Mouse (Mus musculus): ENCODE measurements around the gene Col4a3.

The Col4a3 gene

DNA sequence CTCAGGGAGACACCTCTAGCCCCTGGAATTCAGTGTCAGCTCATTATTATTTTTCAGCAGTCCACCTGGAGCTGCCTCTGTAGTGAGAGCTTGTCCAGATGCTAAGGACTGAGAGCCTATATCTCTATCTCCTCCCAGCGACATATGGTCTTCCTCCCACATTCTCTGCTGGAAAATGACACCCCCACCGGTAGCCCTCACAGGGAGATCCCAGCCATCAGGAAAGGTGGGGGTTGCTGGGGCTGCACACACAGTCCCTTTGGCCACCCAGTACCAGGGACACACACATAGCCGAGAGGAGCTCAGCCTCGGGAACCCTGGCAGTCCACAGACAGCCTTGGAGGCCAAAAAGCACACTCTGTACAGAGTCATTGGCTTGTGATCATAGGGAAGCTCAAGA is 26.5 kb upstream of the Col4a3 start:
- H3K4me1 ChIP-seq (replicated peaks; ENCODE audit: low read depth, low read length): no peaks in the 10 kb centered on the region
- no peak overlapping the region for H3K4me3 ChIP-seq (replicated peaks; ENCODE audit: low read length)
- TF ChIP-seq NANOG (IDR thresholded peaks at IDR 0.05; ENCODE audit: borderline replicate concordance, low read length): no peak
- no peak for TF ChIP-seq CTCF (conservative IDR thresholded peaks at IDR 0.05; ENCODE audit: low read length)
- no peak for TF ChIP-seq POU5F1 (IDR thresholded peaks at IDR 0.05; ENCODE audit: borderline replicate concordance, low read length)

GRCm38 (mm10) chr1:82569405-82569804 is 17.3 kb upstream of the Col4a3 start:
- Histone ChIP-seq H3K36me3 (ENCODE audit: insufficient read depth, low read length) (no peaks in the 10 kb centered on the region), H3K4me1 (replicated peaks; ENCODE audit: low read depth, low read length) (no peaks in the 10 kb centered on the region), H3K27me3 (ENCODE audit: insufficient read depth, low read length) (no peaks in the 10 kb centered on the region), H3K4me3 (replicated peaks; ENCODE audit: low read length) (no peak overlapping the region), H3K9me3 (ENCODE audit: low read length) (no peaks in the 10 kb centered on the region)
- TF ChIP-seq NANOG (IDR thresholded peaks at IDR 0.05; ENCODE audit: borderline replicate concordance, low read length) (no peak), CTCF (conservative IDR thresholded peaks at IDR 0.05; ENCODE audit: low read length) (no peak), POU5F1 (IDR thresholded peaks at IDR 0.05; ENCODE audit: borderline replicate concordance, low read length) (no peak)

More for the DNA sequence above, 26.5 kb upstream of the Col4a3 start:
- no peaks in the 10 kb centered on the region; the same call in 1 of the 2 replicates for H3K27me3 ChIP-seq (ENCODE audit: insufficient read depth, low read length)
- H3K36me3 ChIP-seq (ENCODE audit: insufficient read depth, low read length): no peaks in the 10 kb centered on the region
- no peaks in the 10 kb centered on the region for H3K9me3 ChIP-seq (ENCODE audit: low read length)

DNA sequence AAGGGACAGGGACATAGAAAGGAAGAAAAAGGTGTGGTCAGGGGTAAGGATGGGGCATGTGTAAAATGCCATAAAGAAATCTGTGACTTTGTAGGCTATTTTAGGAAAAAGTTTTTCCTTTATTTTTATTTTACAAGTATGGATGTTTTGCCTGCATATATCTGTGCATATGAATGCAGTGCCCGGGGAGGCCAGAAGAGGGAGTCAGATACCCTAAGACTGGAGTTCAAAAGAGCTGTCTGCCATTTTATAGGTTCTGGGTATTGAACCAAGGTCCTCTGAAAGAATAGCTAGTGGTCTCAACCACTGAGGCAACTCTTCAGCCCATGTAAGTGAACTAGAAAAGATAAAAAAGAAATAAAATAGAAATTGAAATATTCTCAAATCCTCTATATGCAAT is 15.0 kb upstream of the Col4a3 start:
- Histone ChIP-seq H3K4me3 (replicated peaks; ENCODE audit: low read length) (no peak overlapping the region), H3K27me3 (ENCODE audit: insufficient read depth, low read length) (no peaks in the 10 kb centered on the region), H3K4me1 (replicated peaks; ENCODE audit: low read depth, low read length) (no peaks in the 10 kb centered on the region), H3K9me3 (ENCODE audit: low read length) (peaks cover 20% of the 10 kb centered on the region), H3K36me3 (ENCODE audit: insufficient read depth, low read length) (no peaks in the 10 kb centered on the region)
- TF ChIP-seq POU5F1 (IDR thresholded peaks at IDR 0.05; ENCODE audit: borderline replicate concordance, low read length) (no peak), CTCF (conservative IDR thresholded peaks at IDR 0.05; ENCODE audit: low read length) (peak; percentile 52), NANOG (IDR thresholded peaks at IDR 0.05; ENCODE audit: borderline replicate concordance, low read length) (no peak)

GRCm38 (mm10) chr1:82575681-82576080 is 11.0 kb upstream of the Col4a3 start:
- H3K4me1 ChIP-seq (replicated peaks; ENCODE audit: low read depth, low read length): no peaks in the 10 kb centered on the region
- TF ChIP-seq CTCF (conservative IDR thresholded peaks at IDR 0.05; ENCODE audit: low read length): no peak
- TF ChIP-seq POU5F1 (IDR thresholded peaks at IDR 0.05; ENCODE audit: borderline replicate concordance, low read length): no peak
- TF ChIP-seq NANOG (IDR thresholded peaks at IDR 0.05; ENCODE audit: borderline replicate concordance, low read length): no peak

DNA sequence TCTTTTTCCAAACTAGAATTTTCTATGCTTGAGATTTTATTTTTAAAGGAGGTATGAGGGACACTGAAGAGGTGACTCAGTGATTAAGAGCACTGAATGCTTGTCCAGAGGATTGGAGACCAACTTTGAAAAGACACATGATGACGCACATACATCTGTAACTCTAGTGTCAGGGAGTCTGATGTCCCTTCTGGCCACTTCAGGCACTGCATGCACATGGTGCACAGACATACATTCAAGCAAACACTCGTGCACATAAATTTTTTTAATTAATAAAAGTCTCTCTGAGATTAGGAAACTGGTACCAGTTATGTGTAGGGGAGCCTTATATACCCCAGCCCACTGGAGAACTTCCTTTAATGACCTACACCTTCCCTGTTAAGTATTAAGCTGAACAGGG is 10.5 kb upstream of the Col4a3 start:
- Histone ChIP-seq H3K9me3 (ENCODE audit: low read length) (peaks cover 20% of the 10 kb centered on the region), H3K4me1 (replicated peaks; ENCODE audit: low read depth, low read length) (no peaks in the 10 kb centered on the region), H3K36me3 (ENCODE audit: insufficient read depth, low read length) (no peaks in the 10 kb centered on the region), H3K27me3 (ENCODE audit: insufficient read depth, low read length) (no peaks in the 10 kb centered on the region), H3K4me3 (replicated peaks; ENCODE audit: low read length) (no peak overlapping the region)
- 0 out of 2 replicates have a peak, but pooled peaks have one; percentile 4 for TF ChIP-seq CTCF (conservative IDR thresholded peaks at IDR 0.05; ENCODE audit: low read length)
- TF ChIP-seq POU5F1 (IDR thresholded peaks at IDR 0.05; ENCODE audit: borderline replicate concordance, low read length): no peak
- no peak for TF ChIP-seq NANOG (IDR thresholded peaks at IDR 0.05; ENCODE audit: borderline replicate concordance, low read length)

More at GRCm38 (mm10) chr1:82575681-82576080, 11.0 kb upstream of the Col4a3 start:
- H3K36me3 ChIP-seq (ENCODE audit: insufficient read depth, low read length): no peaks in the 10 kb centered on the region
- H3K4me3 ChIP-seq (replicated peaks; ENCODE audit: low read length): no peak overlapping the region
- H3K27me3 ChIP-seq (ENCODE audit: insufficient read depth, low read length): no peaks in the 10 kb centered on the region
- peaks cover 20% of the 10 kb centered on the region for H3K9me3 ChIP-seq (ENCODE audit: low read length)

- peaks cover 20% of the 10 kb centered on the region for H3K9me3 ChIP-seq (ENCODE audit: low read length)
- TF ChIP-seq NANOG (IDR thresholded peaks at IDR 0.05; ENCODE audit: borderline replicate concordance, low read length) (no peak), CTCF (conservative IDR thresholded peaks at IDR 0.05; ENCODE audit: low read length) (no peak), POU5F1 (IDR thresholded peaks at IDR 0.05; ENCODE audit: borderline replicate concordance, low read length) (no peak)
- H3K4me3 ChIP-seq (replicated peaks; ENCODE audit: low read length): no peak overlapping the region
- H3K4me1 ChIP-seq (replicated peaks; ENCODE audit: low read depth, low read length): no peaks in the 10 kb centered on the region
- H3K36me3 ChIP-seq (ENCODE audit: insufficient read depth, low read length): no peaks in the 10 kb centered on the region
- no peaks in the 10 kb centered on the region for H3K27me3 ChIP-seq (ENCODE audit: insufficient read depth, low read length)
Measured at GRCm38 (mm10) chr1:82577339-82577738, 9.4 kb upstream of the Col4a3 start.

GRCm38 (mm10) chr1:82577915-82578314 is 8.8 kb upstream of the Col4a3 start:
- TF ChIP-seq NANOG (IDR thresholded peaks at IDR 0.05; ENCODE audit: borderline replicate concordance, low read length) (no peak), CTCF (conservative IDR thresholded peaks at IDR 0.05; ENCODE audit: low read length) (no peak), POU5F1 (IDR thresholded peaks at IDR 0.05; ENCODE audit: borderline replicate concordance, low read length) (no peak)
- Histone ChIP-seq H3K4me1 (replicated peaks; ENCODE audit: low read depth, low read length) (no peaks in the 10 kb centered on the region), H3K9me3 (ENCODE audit: low read length) (peaks cover 20% of the 10 kb centered on the region), H3K36me3 (ENCODE audit: insufficient read depth, low read length) (no peaks in the 10 kb centered on the region), H3K27me3 (ENCODE audit: insufficient read depth, low read length) (no peaks in the 10 kb centered on the region), H3K4me3 (replicated peaks; ENCODE audit: low read length) (no peak overlapping the region)

GRCm38 (mm10) chr1:82578320-82578719 is 8.4 kb upstream of the Col4a3 start:
- no peaks in the 10 kb centered on the region for H3K27me3 ChIP-seq (ENCODE audit: insufficient read depth, low read length)
- no peak overlapping the region for H3K4me3 ChIP-seq (replicated peaks; ENCODE audit: low read length)
- H3K9me3 ChIP-seq (ENCODE audit: low read length): peaks cover 20% of the 10 kb centered on the region
- TF ChIP-seq POU5F1 (IDR thresholded peaks at IDR 0.05; ENCODE audit: borderline replicate concordance, low read length) (no peak), NANOG (IDR thresholded peaks at IDR 0.05; ENCODE audit: borderline replicate concordance, low read length) (no peak), CTCF (conservative IDR thresholded peaks at IDR 0.05; ENCODE audit: low read length) (no peak)
- H3K4me1 ChIP-seq (replicated peaks; ENCODE audit: low read depth, low read length): no peaks in the 10 kb centered on the region
- no peaks in the 10 kb centered on the region for H3K36me3 ChIP-seq (ENCODE audit: insufficient read depth, low read length)

DNA sequence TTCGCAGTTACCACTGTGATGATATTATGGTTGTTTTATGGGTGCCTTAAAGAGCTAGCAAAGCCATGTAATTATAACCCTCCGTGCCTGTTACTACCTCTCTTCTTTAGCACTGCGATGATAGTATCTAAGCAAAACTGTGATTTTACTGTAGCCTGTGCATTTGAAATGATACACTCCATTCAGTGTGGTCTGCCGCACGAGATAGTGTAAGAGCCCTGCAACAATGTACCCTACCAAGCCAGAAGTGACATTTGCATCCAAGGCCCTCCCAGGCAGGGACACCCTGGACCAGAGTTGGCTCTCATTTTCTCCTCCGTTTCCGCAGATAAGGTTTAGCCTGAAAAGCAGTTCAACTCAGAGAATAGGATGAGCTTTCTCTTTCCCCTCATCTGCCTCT is 740 bp upstream of the Col4a3 start:
- peaks cover 28% of the 10 kb centered on the region for H3K27me3 ChIP-seq (ENCODE audit: insufficient read depth, low read length)
- TF ChIP-seq CTCF (conservative IDR thresholded peaks at IDR 0.05; ENCODE audit: low read length) (no peak), POU5F1 (IDR thresholded peaks at IDR 0.05; ENCODE audit: borderline replicate concordance, low read length) (no peak), NANOG (IDR thresholded peaks at IDR 0.05; ENCODE audit: borderline replicate concordance, low read length) (no peak)
- H3K9me3 ChIP-seq (ENCODE audit: low read length): no peaks in the 10 kb centered on the region
- H3K4me3 ChIP-seq (replicated peaks; ENCODE audit: low read length): no peak overlapping the region
- no peaks in the 10 kb centered on the region for H3K36me3 ChIP-seq (ENCODE audit: insufficient read depth, low read length)
- peaks cover 13% of the 10 kb centered on the region; the same call in 1 of the 2 replicates for H3K4me1 ChIP-seq (replicated peaks; ENCODE audit: low read depth, low read length)

Data from E14TG2a.4 (cell line).